Mouse (Mus musculus): ENCODE data around the gene Clba1.

The Clba1 gene

GRCm38 (mm10) chr12:112849235-112850022 is 40.7 kb downstream of the Clba1 start:
- DNase-seq (ENCODE audit: low spot score): peak; percentile 40

GRCm38 (mm10) chr12:112850344-112850743 is 41.6 kb downstream of the Clba1 start:
- no peak for DNase-seq (ENCODE audit: low spot score)

- no peak for DNase-seq (ENCODE audit: low spot score)
Measured at GRCm38 (mm10) chr12:112851116-112851515, 42.4 kb downstream of the Clba1 start.

- peak; percentile 42 for DNase-seq (ENCODE audit: low spot score)
Measured at GRCm38 (mm10) chr12:112853050-112853729, 44.5 kb downstream of the Clba1 start.

- DNase-seq (ENCODE audit: low spot score): peak; percentile 91
Measured at GRCm38 (mm10) chr12:112854610-112855333, 46.0 kb downstream of the Clba1 start.

GRCm38 (mm10) chr12:112856338-112856737 is 47.6 kb downstream of the Clba1 start:
- DNase-seq (ENCODE audit: low spot score): peak; percentile 69

GRCm38 (mm10) chr12:112857021-112857925 is 48.5 kb downstream of the Clba1 start:
- DNase-seq (ENCODE audit: low spot score): peak; percentile 63

GRCm38 (mm10) chr12:112858581-112859336 is 50.0 kb downstream of the Clba1 start:
- DNase-seq (ENCODE audit: low spot score): no peak

- peak; percentile 91 for DNase-seq (ENCODE audit: low spot score)
Measured at GRCm38 (mm10) chr12:112859930-112860329, 51.2 kb downstream of the Clba1 start.

- DNase-seq (ENCODE audit: low spot score): peak; percentile 94
Measured at GRCm38 (mm10) chr12:112860765-112861164, 52.0 kb downstream of the Clba1 start.

GRCm38 (mm10) chr12:112861911-112862321 is 53.2 kb downstream of the Clba1 start:
- no peak for DNase-seq (ENCODE audit: low spot score)

- DNase-seq (ENCODE audit: low spot score): no peak
Measured at GRCm38 (mm10) chr12:112864804-112865203, 56.1 kb downstream of the Clba1 start.
